Mouse (Mus musculus) embryonic facial prominence, embryonic 12.5 days (tissue): Measurements from ENCODE around the gene Ndufa6. TPM values are rescaled to one million over a fixed set of nuclear protein-coding genes. Genes with fewer than 3 reads are reported as not detected.
"Not testable (repeated sequence)": the region's sequence is repeated elsewhere in the genome, so short reads cannot be mapped to it uniquely, and the experiment has no call there.

Source experiments
- ATAC-seq: fragments of 200-750 bp; cut with Nextera tagmentation; 2 replicates; pipeline ENCODE4 v1.8.0; 2017; ENCODE audit not compliant: insufficient number of reproducible peaks, insufficient read depth, low FRiP score, low TSS enrichment
- H3K27ac ChIP-seq: fragments of 300-500 bp; sonication (generic); 2 replicates; pipeline ENCODE4 v1.5.1; 2016; ENCODE audit warnings: mild to moderate bottlenecking
- H3K27me3 ChIP-seq: fragments of 300-500 bp; sonication (generic); 2 replicates; pipeline ENCODE4 v1.6.1; 2016; ENCODE audit warnings: mild to moderate bottlenecking, moderate library complexity
- H3K36me3 ChIP-seq: fragments of 300-500 bp; sonication (generic); 2 replicates; pipeline ENCODE4 v1.6.1; 2016; ENCODE audit warnings: mild to moderate bottlenecking
- H3K4me1 ChIP-seq: fragments of 300-500 bp; sonication (generic); 2 replicates; pipeline ENCODE4 v1.6.1; 2016
- H3K4me2 ChIP-seq: fragments of 300-500 bp; sonication (generic); replicated peaks from 2 replicates; pipeline ENCODE4 v1.6.1; 2016; ENCODE audit warnings: mild to moderate bottlenecking, moderate library complexity
- H3K4me3 ChIP-seq: fragments of 300-500 bp; sonication (generic); 2 replicates; pipeline ENCODE4 v1.5.1; 2016; ENCODE audit warnings: mild to moderate bottlenecking
- H3K9ac ChIP-seq: fragments of 300-500 bp; sonication (generic); 2 replicates; pipeline ENCODE4 v1.6.1; 2016; ENCODE audit warnings: mild to moderate bottlenecking, moderate library complexity
- H3K9me3 ChIP-seq: fragments of 300-500 bp; sonication (generic); 2 replicates; pipeline ENCODE4 v1.6.1; 2016; ENCODE audit warnings: mild to moderate bottlenecking, moderate library complexity
- WGBS: fragments of 180-500 bp; shearing (Covaris S2); methylation state at CpG from one replicate; pipeline ENCODE4 v1.1.7; 2016; 5-methylcytosine and 5-hydroxymethylcytosine counted together
- polyA plus RNA-seq: library from polyadenylated mRNA; unstranded; fragments of >200 nt; fragmentation: Nextera tagmentation; extraction: Ambion mirVana; gene quantifications from 2 replicates; pipeline ENCODE4 v1.2.1, GENCODE M21; 2016

Ndufa6 gene
- polyA plus RNA-seq, 1 experiment from 2014 or later = 281 TPM

DNA sequence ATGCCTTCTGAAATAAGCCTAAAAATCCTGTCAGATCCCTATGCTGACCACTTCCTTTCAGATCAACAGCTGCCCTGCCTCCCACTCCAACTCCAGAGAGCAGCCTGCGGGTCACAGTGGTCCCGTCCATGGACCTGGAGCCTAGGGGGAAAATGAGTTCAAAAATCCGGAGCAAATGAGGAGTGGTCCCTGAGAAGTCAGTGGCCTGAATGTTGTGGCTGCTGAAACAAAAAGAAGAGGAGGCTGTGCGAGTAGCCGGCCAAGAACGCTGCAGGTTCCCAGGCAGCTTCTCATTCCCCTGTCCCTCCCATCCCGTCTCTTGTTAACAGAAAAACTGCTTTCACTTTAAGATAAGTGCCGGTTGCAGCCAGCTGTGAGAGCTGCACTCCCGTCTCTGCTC lies 10.4 kb upstream of the Ndufa6 start:
- H3K9me3 ChIP-seq, H3K27me3 ChIP-seq, ATAC-seq, H3K36me3 ChIP-seq, H3K4me3 ChIP-seq, H3K27ac ChIP-seq, H3K9ac ChIP-seq, H3K4me2 ChIP-seq, H3K4me1 ChIP-seq: not testable (repeated sequence)
- WGBS = 18% methylated on average over 7 of the region's 9 CpGs

DNA sequence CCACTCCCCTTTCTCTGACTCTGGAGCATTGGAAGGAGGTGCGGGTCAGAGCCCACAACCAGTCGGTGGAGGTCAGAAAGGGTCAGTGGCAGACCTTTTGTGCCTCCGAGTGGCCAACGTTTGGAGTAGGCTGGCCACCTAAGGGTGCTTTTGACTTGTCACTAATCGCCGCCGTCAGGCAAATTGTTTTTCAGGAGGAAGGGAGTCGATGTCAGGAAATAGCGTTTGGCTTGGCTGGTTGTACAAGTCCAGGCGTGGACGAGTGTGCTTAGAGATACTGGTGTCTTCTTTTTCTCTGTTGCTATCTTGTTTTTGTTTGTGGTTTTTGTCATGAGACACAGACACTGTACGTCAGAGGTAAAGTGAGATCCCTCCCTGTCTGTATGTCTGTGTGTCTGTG lies 9.7 kb upstream of the Ndufa6 start:
- H3K27ac ChIP-seq, H3K9me3 ChIP-seq, H3K4me1 ChIP-seq, ATAC-seq, H3K4me3 ChIP-seq, H3K9ac ChIP-seq, H3K36me3 ChIP-seq, H3K4me2 ChIP-seq, H3K27me3 ChIP-seq: not testable (repeated sequence)
- 71% methylated on average over 8 of the region's 12 CpGs for WGBS

- WGBS = 78% methylated on average over 4 of the region's 4 CpGs
- no peaks in the 10 kb centered on the region for H3K27me3 ChIP-seq
- H3K9me3 ChIP-seq = no peaks in the 10 kb centered on the region
- no peaks in the 10 kb centered on the region for H3K36me3 ChIP-seq
- no peak overlapping the region for H3K4me2 ChIP-seq
- no peak overlapping the region for H3K27ac ChIP-seq
- no peaks in the 10 kb centered on the region for H3K4me1 ChIP-seq
- no peak overlapping the region for H3K9ac ChIP-seq
- H3K4me3 ChIP-seq = no peak overlapping the region
- no peak for ATAC-seq
Observed at GRCm38 (mm10) chr15:82362234-82362633, 8.1 kb upstream of the Ndufa6 start.

DNA sequence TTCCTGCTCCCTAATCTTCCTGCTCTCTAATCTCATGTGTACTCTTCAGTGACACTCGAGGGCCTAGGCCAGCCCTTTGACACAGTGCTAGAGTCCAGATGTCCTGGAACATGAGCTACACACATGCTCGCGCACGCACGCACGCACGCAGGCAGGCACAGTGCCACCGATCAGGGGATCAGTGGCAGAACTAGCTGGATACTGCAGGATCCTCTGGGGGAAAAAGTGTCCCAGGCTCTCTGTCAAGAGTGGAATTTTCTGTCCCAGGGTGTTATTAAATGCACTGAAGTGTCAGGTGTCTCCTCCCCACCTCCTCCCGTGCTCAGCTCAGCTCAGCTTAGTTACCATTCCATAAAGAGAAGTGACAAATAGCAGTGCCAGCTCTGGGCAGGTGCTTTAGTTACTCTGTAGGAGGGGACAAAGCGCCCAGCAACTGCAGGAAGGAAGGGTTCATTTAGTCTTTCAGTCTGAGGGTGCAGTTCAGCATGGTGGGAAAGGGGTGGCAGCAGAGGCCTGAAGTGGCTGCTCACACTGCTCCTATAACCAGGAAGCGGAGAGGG lies 7.4 kb upstream of the Ndufa6 start:
- H3K27me3 ChIP-seq = no peaks in the 10 kb centered on the region
- no peaks in the 10 kb centered on the region for H3K36me3 ChIP-seq
- H3K9me3 ChIP-seq = no peaks in the 10 kb centered on the region
- H3K27ac ChIP-seq = 0 out of 2 replicates have a peak overlapping the region, but pooled peaks have one; percentile 41
- 66% methylated on average over 11 of the region's 11 CpGs for WGBS
- H3K9ac ChIP-seq = no peak overlapping the region
- H3K4me1 ChIP-seq = no peaks in the 10 kb centered on the region
- no peak for ATAC-seq
- H3K4me3 ChIP-seq = no peak overlapping the region
- no peak overlapping the region for H3K4me2 ChIP-seq

- 60% methylated on average over 22 of the region's 22 CpGs for WGBS
- Histone ChIP-seq H3K9me3 (no peaks in the 10 kb centered on the region), H3K9ac (no peak overlapping the region), H3K27me3 (no peaks in the 10 kb centered on the region), H3K27ac (peak overlapping the region; percentile 36; the same call in 1 of the 2 replicates), H3K4me1 (no peaks in the 10 kb centered on the region), H3K4me2 (no peak overlapping the region), H3K4me3 (no peak overlapping the region), H3K36me3 (no peaks in the 10 kb centered on the region)
- no peak for ATAC-seq
Observed at GRCm38 (mm10) chr15:82358431-82359260, 4.5 kb upstream of the Ndufa6 start.

GRCm38 (mm10) chr15:82353745-82354113 lies 393 bp downstream of the Ndufa6 start:
- peak overlapping the region; percentile 95 for H3K9ac ChIP-seq
- WGBS = 1% methylated on average over 23 of the region's 23 CpGs
- no peaks in the 10 kb centered on the region for H3K27me3 ChIP-seq
- peak overlapping the region; percentile 92 for H3K4me3 ChIP-seq
- ATAC-seq = peak; percentile 42
- H3K4me1 ChIP-seq = peaks cover 6% of the 10 kb centered on the region
- peak overlapping the region; percentile 61 for H3K4me2 ChIP-seq
- peak overlapping the region; percentile 82 for H3K27ac ChIP-seq
- peaks cover 25% of the 10 kb centered on the region for H3K36me3 ChIP-seq
- H3K9me3 ChIP-seq = no peaks in the 10 kb centered on the region

GRCm38 (mm10) chr15:82353078-82353744 lies 911 bp downstream of the Ndufa6 start:
- peak overlapping the region; percentile 82 for H3K27ac ChIP-seq
- ATAC-seq = no peak
- no peaks in the 10 kb centered on the region for H3K27me3 ChIP-seq
- H3K4me1 ChIP-seq = peaks cover 6% of the 10 kb centered on the region
- WGBS = 30% methylated on average over 14 of the region's 14 CpGs
- H3K9ac ChIP-seq = peak overlapping the region; percentile 95
- H3K4me2 ChIP-seq = peak overlapping the region; percentile 61
- H3K4me3 ChIP-seq = peak overlapping the region; percentile 92
- H3K9me3 ChIP-seq = no peaks in the 10 kb centered on the region
- peaks cover 30% of the 10 kb centered on the region for H3K36me3 ChIP-seq

GRCm38 (mm10) chr15:82351480-82351879 lies 2.6 kb downstream of the Ndufa6 start:
- no peak overlapping the region for H3K27ac ChIP-seq
- no peak for ATAC-seq
- no peaks in the 10 kb centered on the region for H3K9me3 ChIP-seq
- no peaks in the 10 kb centered on the region for H3K27me3 ChIP-seq
- H3K36me3 ChIP-seq = peaks cover 36% of the 10 kb centered on the region
- WGBS = 92% methylated on average over 3 of the region's 3 CpGs
- H3K9ac ChIP-seq = no peak overlapping the region
- H3K4me2 ChIP-seq = no peak overlapping the region
- no peak overlapping the region for H3K4me3 ChIP-seq
- peaks cover 19% of the 10 kb centered on the region for H3K4me1 ChIP-seq

DNA sequence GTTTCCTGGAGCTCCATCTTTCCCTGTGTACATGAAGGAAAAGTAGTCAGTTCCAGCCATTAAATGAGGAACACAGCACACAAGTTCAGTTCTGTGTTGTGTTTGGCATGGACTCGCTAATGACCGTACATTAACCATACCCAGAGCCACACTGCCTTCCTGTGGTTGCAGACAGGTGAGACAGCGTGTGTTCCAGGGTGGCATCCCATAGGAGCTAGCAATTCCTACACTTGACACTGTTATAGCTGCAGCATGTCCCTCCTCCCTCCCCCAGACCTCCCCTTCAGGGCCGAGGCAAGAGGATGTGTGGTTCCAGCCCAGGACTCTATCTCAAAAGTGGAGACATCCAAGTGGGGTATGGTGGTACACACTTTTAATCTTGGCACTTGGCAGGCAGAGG lies 3.8 kb downstream of the Ndufa6 start:
- no peak overlapping the region for H3K27ac ChIP-seq
- H3K36me3 ChIP-seq = peaks cover 36% of the 10 kb centered on the region
- H3K4me1 ChIP-seq = peaks cover 20% of the 10 kb centered on the region
- no peaks in the 10 kb centered on the region for H3K27me3 ChIP-seq
- H3K9me3 ChIP-seq = no peaks in the 10 kb centered on the region
- no peak overlapping the region for H3K4me2 ChIP-seq
- no peak for ATAC-seq
- no peak overlapping the region for H3K4me3 ChIP-seq
- WGBS = 89% methylated on average over 4 of the region's 4 CpGs
- H3K9ac ChIP-seq = no peak overlapping the region

DNA sequence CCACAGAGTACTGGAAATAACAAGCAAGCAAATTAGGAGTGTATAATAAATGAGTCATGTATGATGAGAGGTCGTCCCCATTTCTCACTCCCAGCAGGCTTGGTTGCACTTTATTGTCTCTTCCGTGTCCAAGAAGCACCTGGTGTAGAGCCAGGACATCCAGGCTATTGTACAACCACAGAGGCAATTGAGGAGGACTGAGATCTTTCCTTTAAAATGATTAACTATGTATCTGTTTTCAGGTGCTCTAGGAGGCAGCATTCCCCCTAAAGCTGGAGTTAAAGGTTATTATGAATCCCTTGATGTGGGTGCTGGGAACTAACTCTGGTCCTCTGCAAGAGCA lies 5.2 kb downstream of the Ndufa6 start:
- no peak overlapping the region for H3K27ac ChIP-seq
- H3K9me3 ChIP-seq = no peaks in the 10 kb centered on the region
- no peak overlapping the region for H3K4me3 ChIP-seq
- WGBS = 93% methylated on average over 2 of the region's 2 CpGs
- peaks cover 20% of the 10 kb centered on the region for H3K4me1 ChIP-seq
- peaks cover 36% of the 10 kb centered on the region for H3K36me3 ChIP-seq
- H3K27me3 ChIP-seq = no peaks in the 10 kb centered on the region
- H3K4me2 ChIP-seq = no peak overlapping the region
- no peak overlapping the region for H3K9ac ChIP-seq
- ATAC-seq = no peak

GRCm38 (mm10) chr15:82348258-82348998 lies 5.7 kb downstream of the Ndufa6 start:
- WGBS = 89% methylated on average over 8 of the region's 8 CpGs
- peaks cover 20% of the 10 kb centered on the region for H3K4me1 ChIP-seq
- no peak overlapping the region for H3K27ac ChIP-seq
- no peaks in the 10 kb centered on the region for H3K9me3 ChIP-seq
- ATAC-seq = no peak
- no peak overlapping the region for H3K9ac ChIP-seq
- H3K4me3 ChIP-seq = no peak overlapping the region
- H3K4me2 ChIP-seq = no peak overlapping the region
- H3K36me3 ChIP-seq = peaks cover 36% of the 10 kb centered on the region
- no peaks in the 10 kb centered on the region for H3K27me3 ChIP-seq
